Mouse (Mus musculus): ENCODE measurements around the gene Pnkp.

Gene Pnkp

DNA sequence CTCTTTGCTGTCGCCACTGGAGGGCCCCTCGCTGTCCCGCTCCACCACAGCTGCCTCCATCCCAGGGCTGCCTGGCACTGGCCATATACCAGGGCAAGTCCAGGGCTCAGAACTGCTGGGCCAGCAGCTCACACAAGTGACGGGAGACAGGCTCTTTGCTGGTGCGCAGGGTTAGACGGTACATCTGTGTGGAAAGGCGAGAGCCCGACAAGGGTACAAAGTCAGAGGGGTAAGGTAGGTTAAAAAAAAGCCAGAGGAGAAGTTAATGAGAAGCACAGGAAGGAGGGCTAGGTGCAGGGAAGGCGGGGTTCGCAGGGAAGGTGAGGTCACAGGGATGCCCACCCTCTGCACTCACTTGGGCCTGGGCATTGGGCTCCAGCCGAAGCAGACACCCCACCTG is 43.7 kb downstream of the Pnkp start:
- DNase-seq (ENCODE audit: extremely low spot score) = no peak

DNA sequence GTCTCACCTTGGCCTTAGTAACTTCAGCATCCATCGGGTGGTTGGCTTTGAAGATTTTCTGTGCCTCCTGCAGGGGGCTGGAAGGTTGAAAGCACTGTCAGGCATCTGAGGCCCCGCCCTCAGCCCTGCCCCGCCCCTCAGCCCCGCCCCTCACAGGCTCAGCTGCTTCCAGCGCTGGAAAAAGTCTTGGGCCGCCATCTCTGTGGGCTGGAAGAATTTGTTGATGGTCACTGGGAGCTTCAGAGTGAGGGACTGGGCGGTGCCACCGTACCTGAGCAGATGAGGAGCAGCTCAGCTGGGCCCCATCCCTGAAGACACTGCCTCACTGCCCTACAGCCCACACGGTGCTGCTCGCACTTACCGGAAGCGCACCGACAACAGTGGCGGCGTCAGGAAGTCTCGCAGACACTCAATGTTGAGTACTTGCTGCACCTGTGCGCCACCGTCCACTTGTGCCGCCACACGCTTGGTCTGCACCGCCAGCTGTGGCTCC is 44.3 kb downstream of the Pnkp start:
- DNase-seq (ENCODE audit: extremely low spot score) = peak; percentile 85

GRCm38 (mm10) chr7:44905430-44905829 is 48.5 kb downstream of the Pnkp start:
- no peak for DNase-seq (ENCODE audit: extremely low spot score)

GRCm38 (mm10) chr7:44908706-44909476 is 52.0 kb downstream of the Pnkp start:
- DNase-seq (ENCODE audit: extremely low spot score) = no peak

Measured in embryo, embryonic 9.5 days (tissue).